Mouse (Mus musculus) left cerebral cortex, adult 18-20 months (tissue): ENCODE results near the gene Tmem217. TPM values are rescaled to one million over a fixed set of nuclear protein-coding genes. Genes with fewer than 3 reads are reported as not detected.

Experiments
- DNase-seq, 2 experiments: peaks; one replicate each; pipeline ENCODE4 v3.0.0; 2021 to 2022; ENCODE audit warnings: low spot score in 2 of 2, mixed read lengths in 1 of 2
- long read RNA-seq, 2 experiments: library from polyadenylated mRNA; stranded (forward); transcript quantifications; one replicate each; pipeline ENCODE4 v2.0.0; 2021
- total RNA-seq, 2 experiments: library from RNA; stranded (reverse); gene quantifications; 2 replicates each; pipeline ENCODE4 v1.2.3; 2021

Tmem217 gene
- total RNA-seq, result not detected
- long read RNA-seq, experiment 1, partial matches to known transcripts, result 0 of 1 reads
- long read RNA-seq, experiment 1, other reads (novel, unspliced or antisense), result 1 of 1 reads
- long read RNA-seq, experiment 2, result 0 reads

DNA sequence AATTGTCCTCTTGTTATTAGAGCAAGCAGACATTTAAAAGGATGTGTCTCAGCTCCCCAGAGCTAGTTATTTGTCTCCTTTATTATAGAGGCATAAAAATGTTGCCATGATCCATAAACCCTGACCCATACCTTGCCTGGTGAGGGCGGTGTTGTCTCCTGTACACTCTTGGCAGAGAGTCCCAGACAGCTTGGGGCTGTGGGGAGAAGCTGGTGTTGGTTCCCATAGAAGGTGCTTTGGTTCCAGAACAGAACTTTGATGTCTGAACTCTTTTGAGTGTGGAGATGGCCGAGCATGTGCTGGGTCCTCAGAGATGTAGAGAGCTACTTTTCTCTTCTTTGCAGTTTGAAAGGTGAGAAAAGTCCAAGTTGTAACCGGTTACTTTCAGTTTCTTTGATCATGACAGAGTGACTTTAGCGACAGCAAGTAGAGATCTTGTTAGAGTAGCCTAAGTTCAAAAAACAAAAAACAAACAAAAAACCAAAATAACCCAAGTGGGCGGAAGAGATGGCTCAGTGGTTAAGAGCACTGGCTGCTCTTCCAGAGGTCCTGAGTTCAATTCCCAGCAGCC, at the start of gene Tmem217:
Gene Tmem217 (minus strand): TSS at position 224 of the 571 bp plus-strand sequence.
- DNase-seq, result no peak

DNA sequence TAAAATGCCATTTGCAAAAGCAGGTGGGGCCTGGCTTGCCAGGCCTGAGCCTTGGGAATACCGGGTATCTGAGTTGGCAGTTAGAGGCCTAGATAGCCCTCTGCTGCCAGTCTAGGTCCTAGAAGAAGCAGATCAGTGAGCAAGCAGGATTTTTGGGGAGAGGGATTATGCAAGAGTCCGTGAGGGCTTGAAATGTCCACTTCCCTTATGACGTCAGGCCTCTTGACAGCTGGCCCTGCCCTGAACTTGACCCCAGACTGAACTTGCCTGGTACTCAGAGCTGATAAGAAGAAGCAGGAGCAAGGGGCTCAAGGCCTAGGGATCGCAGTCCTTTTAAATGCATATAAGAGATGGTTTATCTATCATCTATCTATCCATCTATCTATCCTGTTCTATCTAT, 49.2 kb upstream of the Tmem217 start:
- no peak for DNase-seq

DNA sequence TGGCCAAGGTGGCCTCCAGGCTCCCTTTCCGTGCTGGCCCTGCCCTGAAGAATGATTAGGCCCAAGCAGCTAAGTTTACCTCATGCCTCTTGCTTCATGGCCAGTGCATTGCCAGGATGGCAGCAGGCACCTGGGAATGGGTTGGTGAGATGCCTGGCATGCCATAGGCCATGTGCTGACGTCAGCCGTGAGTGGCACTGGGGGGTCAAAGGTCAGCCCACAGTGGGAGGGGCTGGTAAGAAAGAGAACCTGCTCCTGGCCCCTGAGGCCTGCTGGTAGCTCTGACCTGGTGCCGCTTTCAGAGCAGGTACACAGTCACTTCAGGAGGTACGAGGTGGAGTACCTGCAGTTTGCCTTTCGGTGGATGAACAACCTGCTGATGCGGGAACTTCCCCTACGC, 47.4 kb upstream of the Tmem217 start:
- DNase-seq, result no peak

DNA sequence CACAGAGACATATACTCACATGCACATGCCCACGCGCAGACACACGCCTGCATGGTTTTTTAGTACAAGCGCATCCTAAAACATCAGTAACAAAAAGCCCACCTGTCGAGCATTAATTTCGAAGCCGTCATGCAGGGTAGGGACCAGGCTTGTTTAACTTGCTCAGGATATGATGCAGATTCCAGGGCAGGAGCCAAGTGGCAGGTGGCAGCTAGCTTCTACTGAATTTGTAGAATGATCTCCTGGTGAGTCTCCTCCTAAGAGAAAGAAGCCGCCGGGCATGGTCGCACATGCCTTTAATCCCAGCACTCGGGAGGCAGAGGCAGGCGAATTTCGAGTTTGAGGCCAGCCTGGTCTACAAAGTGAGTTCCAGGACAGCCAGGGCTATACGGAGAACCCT, 46.9 kb upstream of the Tmem217 start:
- DNase-seq, result no peak

DNA sequence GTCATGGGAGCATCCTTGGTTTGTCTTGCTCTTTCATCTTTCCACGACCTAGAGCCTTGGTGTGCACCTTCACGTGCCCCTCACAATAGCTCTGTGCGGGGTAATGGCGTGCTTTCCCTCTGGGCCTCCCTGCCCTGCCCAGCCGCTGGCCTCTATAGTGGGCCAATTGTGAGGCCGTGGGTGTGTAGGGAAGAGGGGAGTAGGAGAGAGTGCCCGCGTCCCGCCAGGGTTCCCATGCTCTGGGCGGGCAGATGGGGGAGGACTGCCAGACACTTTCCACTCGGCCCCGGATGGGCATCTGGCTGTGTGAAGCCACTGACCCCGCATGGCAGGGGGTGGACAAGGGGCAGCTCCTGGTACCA, 44.6 kb upstream of the Tmem217 start:
- DNase-seq, result no peak

DNA sequence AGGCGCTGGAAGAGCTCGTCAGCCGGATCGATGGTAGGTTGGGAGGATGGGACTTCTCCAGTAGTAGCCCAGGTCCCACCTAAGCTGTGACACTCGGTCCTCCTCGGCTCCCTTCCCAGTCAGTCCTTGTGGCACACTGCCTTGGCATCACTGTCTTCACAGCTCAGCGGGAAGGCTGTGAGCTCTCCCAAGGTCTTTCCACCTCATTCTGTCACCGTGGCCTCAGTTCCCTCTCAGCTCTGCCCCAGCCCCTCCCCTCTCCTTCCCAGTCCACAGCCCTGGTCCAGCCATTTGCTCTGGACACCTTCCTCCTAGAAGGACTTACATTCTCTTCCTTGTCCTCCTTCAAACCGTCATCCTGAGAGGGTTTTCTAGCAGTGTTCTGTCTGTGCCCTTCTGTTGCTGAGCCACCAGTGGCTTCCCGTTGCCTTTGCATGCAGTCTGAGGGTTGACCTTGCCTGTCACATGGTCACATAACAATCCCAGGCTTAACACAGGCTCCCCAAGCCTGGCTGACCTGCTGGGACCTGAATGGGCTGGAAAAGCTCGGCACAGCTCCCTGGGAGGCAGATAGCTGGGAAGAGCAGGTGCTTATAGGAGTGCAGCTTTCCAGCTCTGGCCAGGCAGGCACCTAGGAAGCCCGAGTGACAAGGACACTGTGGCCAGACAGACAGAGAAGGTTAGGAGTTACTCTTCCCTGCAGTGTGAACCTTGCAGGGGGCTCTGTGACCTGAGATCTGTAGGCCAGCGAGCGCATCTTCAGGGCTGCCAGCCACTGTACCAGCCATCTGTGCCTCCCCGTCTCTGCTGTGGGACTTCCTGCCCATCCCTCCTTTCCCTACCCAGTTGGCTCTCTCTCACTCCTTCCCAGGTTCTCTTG, 43.9 kb upstream of the Tmem217 start:
- no peak for DNase-seq

DNA sequence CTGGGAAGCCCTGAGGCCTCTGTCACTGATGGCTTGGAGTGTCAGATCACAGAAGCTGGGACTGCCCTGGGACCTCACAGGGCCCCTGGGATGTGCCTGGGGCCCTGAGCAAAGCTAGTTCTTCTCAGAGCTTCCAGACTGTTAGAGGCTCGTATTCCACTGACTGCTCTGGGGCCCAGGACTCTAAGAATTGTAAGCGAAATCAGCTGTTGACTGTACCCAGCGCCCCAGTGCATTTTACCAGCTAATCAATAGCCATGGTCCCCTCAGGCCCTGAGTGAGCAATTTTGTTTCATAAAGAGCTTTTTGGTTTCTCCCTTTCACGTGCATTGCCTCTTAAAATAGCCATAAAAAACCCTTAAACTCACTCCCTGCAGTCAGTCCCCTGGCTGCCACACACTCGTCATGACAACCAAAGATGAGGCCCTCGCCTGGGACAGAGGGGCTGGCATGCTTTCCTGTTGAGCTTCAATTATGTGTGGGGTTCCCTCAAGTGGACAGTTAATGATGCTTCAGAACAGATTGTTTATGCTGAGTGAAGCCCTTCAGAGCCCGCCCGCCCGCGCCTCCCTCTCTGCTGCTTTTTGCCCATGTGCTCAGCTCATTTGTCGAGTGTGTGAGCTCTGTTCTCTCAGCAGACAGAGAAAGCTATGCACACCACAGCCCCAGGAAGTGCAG, 37.2 kb upstream of the Tmem217 start:
- peak in 1 of 2 experiments; percentile 22 for DNase-seq

DNA sequence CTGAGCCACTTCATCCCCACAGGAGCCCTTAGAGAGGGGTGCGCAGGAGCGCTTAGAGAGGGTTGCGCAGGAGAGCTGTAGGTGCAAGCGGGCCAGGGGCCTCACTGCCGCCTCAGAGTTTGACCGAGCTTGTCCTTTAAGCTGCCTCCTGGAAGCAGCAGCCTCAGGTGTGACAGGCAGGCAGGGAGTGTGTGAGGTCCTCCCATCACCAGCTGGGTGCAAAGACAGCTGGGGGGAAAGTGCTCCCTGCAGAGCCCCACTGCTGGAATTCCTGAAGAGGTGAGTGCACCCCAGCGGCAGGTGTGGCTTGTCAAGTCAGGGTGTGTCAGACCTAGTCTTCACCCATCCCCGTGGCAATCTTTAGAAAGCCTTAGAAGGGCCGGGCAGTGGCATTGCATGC, 34.7 kb upstream of the Tmem217 start:
- DNase-seq, result no peak

DNA sequence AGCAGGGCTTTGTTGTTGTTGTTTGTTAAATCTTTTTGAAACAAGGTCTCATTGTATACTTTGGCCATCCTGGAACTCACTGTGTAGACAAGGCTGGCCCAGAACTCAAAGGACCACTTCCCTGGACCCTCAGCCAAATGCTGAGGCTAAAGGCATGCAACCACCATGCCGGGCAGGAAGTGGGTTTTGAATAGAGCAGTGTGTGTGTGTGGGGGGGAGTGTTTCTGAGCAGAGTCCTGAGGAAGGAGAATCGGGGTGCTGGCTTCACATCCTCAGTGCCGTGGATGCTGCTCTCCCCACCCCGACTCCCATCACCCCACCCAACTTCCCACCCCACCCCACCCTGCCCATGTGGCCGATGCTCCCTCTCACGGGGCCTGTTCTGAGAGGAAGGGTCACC, 33.3 kb upstream of the Tmem217 start:
- no peak for DNase-seq

DNA sequence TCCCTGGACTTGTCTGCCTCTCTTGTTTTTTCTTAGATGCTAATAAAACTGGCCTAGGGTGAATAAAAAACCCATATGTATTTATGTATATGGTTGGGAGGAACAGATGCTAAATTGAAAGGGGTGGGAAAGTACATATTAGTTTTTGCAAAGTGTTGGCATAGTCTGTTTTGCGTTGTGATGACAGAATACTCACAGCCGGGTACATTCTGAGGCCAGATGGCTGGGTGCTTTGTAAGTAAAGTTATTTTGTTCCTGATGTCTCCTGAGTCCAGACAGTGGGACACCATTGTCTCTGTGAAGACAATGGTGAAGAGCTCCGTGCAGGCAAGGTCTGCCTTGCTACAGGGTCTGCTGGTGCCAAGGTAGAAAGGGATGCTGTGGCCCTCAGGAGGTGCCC, 32.6 kb upstream of the Tmem217 start:
- no peak for DNase-seq

DNA sequence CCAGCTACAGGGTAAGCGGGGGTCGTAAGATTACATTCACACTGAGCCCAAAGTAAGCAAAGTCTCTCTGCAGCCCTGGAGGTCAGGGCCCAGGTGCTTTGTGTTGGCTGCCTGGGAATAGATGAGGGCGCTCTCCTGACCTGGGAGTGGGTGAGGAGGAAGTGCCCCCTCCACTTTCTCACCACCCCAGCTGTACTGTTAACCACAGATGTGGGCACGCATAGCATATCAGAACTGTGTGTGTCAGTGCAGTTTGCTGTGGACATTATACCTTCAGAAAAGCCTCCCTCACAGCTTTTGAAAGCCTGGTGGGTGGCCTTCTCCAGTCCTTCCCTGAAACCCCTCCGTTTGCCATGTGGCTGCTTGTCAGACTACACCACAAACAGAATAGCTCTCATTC, 32.1 kb upstream of the Tmem217 start:
- no peak for DNase-seq

DNA sequence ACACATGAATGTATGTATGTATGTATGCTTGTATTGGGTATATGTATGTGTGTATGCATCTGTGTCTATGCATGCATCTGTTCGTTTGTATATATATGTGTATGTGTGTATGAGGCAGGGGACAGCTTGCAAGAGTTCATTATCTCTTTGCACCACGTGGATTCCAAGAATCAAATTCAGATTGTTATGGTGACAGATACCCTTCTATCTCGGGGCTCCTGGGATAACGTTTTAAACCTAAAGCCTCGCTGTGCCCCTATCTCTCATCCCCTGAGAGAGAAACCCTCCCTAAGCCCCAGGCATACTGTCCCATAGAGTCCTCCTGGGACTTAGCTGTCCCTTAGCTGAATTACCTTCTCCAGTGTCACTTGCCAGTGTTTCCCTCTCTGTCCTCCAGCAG, 31.4 kb upstream of the Tmem217 start:
- no peak for DNase-seq

DNA sequence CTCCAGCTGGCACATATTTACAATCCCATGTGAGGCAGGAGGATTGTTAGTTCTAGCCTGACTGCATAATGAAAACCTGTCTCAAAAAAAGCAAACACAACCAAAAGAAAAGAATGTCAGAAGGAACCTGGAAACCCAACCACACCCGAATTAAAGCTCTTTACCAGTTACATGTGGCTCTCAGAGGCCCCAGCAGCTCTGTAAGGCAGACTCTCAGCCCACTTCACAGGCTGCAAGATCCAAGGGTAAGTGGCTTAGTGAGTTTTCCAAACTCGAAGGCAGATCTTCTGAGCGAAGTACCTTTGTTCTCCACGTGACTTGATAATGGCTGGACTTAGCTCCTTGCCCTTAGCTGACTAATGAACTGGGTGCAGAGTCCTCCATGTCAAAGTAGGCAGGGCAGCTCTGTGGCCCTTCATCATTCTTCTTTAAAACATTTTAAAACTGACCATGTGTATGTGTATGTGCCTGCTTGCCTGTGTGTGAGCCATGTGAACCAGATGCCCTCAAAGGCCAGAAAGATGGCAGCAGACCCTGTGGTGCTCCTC, 27.5 kb upstream of the Tmem217 start:
- no peak for DNase-seq

DNA sequence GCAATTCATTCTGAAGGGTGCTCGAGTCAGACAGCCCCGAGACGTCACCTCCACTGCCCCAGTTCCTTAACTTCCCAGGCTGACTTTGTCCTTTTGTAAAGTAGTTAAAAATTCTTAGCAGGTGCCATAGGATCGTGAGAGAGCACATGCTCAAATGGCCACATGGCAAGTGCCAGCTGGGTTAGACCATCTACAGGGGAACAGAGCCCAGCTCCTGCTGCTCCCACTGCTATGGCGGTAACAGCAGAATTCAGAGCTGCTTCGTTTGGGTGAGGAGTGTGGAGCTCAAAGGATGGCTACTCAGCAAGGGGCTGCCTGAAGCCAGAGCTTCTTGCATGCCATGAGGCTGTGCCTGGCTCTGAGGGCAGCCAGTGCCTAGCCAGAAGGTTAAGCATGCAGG, 17.6 kb upstream of the Tmem217 start:
- no peak for DNase-seq

DNA sequence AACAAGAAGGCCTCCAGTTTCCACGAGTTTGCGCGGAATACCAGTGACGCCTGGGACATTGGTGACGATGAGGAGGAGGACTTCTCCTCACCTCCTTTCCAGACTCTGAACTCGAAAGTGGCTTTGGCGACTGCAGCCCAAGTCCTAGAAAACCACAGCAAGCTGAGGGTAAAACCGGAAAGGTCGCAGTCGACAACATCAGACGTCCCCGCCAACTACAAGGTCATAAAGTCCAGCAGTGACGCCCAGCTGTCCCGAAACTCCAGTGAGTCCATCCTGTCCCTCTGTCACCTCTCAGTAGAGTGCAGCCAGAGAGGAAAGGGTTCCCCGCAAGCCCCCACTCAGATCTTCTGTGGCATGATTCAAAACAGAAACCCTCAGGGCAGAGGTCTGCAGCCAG, 16.2 kb upstream of the Tmem217 start:
- no peak for DNase-seq

DNA sequence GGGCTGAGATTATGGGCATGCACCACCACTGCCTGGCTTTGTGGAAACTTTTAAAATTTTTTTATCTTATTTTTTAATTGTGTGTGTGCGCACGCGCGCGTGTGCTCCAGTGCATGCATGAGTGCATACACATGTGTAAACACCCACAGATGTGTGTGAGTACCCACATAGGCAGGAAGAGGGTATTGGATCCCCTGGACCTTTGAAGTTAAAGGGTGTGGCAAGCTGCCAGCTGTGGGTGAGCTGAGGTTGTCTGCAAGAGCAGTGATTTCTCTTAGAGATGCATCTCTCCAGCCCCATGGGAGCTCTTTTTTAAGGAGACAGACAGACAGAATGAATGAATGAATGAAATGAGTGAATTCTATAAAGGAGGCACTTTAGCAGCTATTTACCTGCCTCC, 13.3 kb upstream of the Tmem217 start:
- no peak for DNase-seq

DNA sequence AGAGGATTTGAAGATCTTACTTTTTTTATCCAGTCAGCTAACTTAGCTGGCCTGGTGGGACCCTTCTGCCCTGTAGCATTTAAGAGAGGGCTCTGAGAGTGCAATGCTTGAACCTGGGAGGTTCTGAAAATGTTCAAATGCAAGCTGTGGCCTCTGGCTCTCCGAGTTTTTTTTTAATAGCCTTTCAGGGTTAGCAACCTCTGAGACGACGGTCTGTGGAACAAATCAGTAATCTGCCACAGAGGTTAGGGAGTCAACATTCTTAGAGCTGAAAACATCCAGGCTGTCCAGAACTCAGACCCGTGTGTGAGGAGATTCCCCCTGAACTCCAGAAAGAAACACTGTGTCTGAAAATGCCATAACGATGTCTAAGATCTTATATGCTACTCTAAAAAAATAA, 6.3 kb upstream of the Tmem217 start:
- no peak for DNase-seq

DNA sequence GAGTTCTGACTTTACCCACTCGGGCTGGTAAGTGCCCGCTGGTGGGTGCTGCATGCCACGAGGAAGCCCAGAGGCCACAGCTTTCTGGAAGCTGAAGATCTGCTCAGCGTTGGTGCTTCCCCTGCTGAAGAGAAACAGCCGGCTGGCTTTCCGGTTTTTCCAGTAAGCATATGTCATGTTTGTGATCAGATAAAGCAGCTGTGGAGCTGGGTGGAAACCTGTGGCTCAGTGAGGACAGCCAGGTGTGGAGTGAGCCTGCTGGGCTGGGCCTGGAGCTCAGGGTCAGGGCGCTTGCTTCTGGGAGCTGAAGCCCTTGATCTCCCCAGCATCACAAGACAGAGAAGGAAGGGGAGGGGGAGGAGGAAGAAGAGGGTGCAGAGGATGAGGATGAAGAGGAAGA, 4.7 kb upstream of the Tmem217 start:
- DNase-seq, result no peak

DNA sequence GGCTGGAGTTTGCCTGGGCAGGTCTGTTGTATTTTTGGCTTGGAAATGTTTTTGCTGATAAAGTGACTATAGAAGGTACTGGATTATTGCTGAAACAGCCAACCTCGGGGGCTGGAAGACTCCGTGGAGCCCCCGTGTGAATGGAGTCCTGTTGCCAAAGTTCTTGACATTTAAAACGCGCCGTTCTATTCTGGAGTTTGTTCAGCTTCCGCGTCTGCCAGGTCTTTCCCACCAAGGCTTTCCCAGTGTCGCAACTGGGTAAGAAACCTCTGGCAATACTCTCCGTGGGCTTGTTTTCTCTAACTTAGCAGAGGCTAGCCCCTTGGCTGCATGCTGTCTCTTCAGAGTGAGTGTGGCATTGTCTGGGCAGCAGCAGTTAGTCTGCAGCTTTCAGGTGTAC, 4.3 kb upstream of the Tmem217 start:
- no peak for DNase-seq

DNA sequence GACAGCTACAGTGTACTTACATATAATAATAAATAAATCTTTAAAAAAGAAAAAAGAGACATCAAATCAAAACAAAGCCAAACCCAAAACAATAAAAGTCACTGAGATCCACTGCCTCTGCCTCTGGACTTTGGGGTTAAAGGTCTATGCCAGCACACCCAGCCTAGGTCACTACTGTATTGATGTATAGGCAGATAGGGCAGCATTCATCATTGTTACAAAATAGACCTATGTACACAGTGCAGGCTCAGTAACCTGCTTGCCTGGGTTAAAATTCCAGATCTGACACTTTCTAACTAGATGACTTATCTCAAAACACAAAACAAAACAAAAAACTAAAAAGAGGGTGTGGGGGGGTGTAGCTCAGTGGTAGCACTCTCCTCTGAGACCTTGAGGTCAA, 2.0 kb upstream of the Tmem217 start:
- no peak for DNase-seq

DNA sequence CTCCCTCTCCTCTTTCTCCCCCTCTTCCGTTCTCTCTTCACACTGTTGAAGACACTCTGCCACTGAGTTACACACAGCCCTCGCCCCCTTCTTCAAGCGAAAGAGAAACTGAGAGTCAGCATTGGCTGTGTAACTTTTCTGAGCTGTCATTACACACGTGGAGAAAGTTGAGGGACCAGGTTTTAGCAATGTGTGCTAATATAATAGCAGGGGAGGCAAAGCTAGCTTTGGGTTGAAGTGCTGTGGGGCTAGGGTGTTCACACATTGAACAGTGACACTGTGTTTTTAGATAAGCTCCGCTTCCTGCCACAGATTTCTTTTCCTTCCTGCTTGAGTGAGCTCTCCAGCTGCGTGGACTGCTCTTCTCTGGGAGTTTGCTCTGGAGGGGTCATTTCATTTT, 1.2 kb downstream of the Tmem217 start:
- DNase-seq, result no peak
